Mouse (Mus musculus) forebrain, embryonic 11.5 days (tissue): ENCODE results near the gene Zfp423. TPM values are rescaled to one million over a fixed set of nuclear protein-coding genes. Genes with fewer than 3 reads are reported as not detected.

Source experiments
- ATAC-seq: fragments of 200-750 bp; cut with Nextera tagmentation; replicated peaks from 2 replicates; pipeline ENCODE4 v1.8.0; 2017; ENCODE audit warnings: moderate TSS enrichment; ENCODE audit not compliant: low FRiP score
- DNase-seq: peaks from one replicate; pipeline ENCODE4 v3.0.0-alpha.2; 2017; ENCODE audit warnings: low spot score
- H3K27ac ChIP-seq: fragments of 300-500 bp; sonication (generic); 2 replicates; pipeline ENCODE4 v1.5.1; 2014; ENCODE audit warnings: low read depth, low read length
- H3K27me3 ChIP-seq: fragments of 300-500 bp; sonication (generic); 2 replicates; pipeline ENCODE4 v1.6.1; 2014; ENCODE audit warnings: mild to moderate bottlenecking, low read length, mixed read lengths; ENCODE audit not compliant: control insufficient read depth, insufficient read depth
- H3K36me3 ChIP-seq: fragments of 300-500 bp; sonication (generic); 2 replicates; pipeline ENCODE4 v1.6.1; 2014; ENCODE audit warnings: mild to moderate bottlenecking, low read length, moderate library complexity, mixed read lengths; ENCODE audit not compliant: control insufficient read depth, insufficient read depth
- H3K4me1 ChIP-seq: fragments of 300-500 bp; sonication (generic); replicated peaks from 2 replicates; pipeline ENCODE4 v1.6.1; 2014; ENCODE audit warnings: low read length, mixed read lengths; ENCODE audit not compliant: control insufficient read depth, insufficient read depth
- H3K4me2 ChIP-seq: fragments of 300-500 bp; sonication (generic); 2 replicates; pipeline ENCODE4 v1.6.1; 2014; ENCODE audit warnings: low read depth, mild to moderate bottlenecking, low read length, moderate library complexity, mixed read lengths; ENCODE audit not compliant: severe bottlenecking
- H3K4me3 ChIP-seq: fragments of 300-500 bp; sonication (generic); 2 replicates; pipeline ENCODE4 v1.5.1; 2014; ENCODE audit warnings: low read depth, low read length
- H3K9ac ChIP-seq: fragments of 300-500 bp; sonication (generic); 2 replicates; pipeline ENCODE4 v1.6.1; 2014; ENCODE audit warnings: low read length
- H3K9me3 ChIP-seq: fragments of 300-500 bp; sonication (generic); 2 replicates; pipeline ENCODE4 v1.6.1; 2016; ENCODE audit warnings: low read length, mixed read lengths; ENCODE audit not compliant: control insufficient read depth
- WGBS: fragments of 180-500 bp; shearing (Covaris S2); extraction: QIAGEN DNeasy Blood & Tissue Kit; methylation state at CpG from one replicate; pipeline ENCODE4 v1.1.7; 2014; 5-methylcytosine and 5-hydroxymethylcytosine counted together
- polyA plus RNA-seq: library from polyadenylated mRNA; unstranded; fragments of >200 nt; fragmentation: Nextera tagmentation; extraction: Ambion mirVana; gene quantifications from 2 replicates; pipeline ENCODE4 v1.2.1, GENCODE M21; 2014

Zfp423 gene
- polyA plus RNA-seq, 1 experiment from 2014 or later, result 44.8 TPM

- H3K9ac ChIP-seq, result no peak overlapping the region
- no peaks in the 10 kb centered on the region for H3K27me3 ChIP-seq
- no peak overlapping the region for H3K4me2 ChIP-seq
- no peak for DNase-seq
- no peaks in the 10 kb centered on the region; the same call in 1 of the 2 replicates for H3K4me1 ChIP-seq
- H3K9me3 ChIP-seq, result no peaks in the 10 kb centered on the region
- H3K27ac ChIP-seq, result no peak overlapping the region
- no peak for ATAC-seq
- no peaks in the 10 kb centered on the region for H3K36me3 ChIP-seq
- 89% methylated on average over 3 of the region's 3 CpGs for WGBS
- H3K4me3 ChIP-seq, result no peak overlapping the region
These were observed 194.1 kb downstream of the Zfp423 start for GRCm38 (mm10) chr8:87765276-87765675.

- Histone ChIP-seq H3K36me3 (no peaks in the 10 kb centered on the region), H3K4me1 (no peaks in the 10 kb centered on the region), H3K4me2 (no peak overlapping the region), H3K9ac (no peak overlapping the region), H3K9me3 (no peaks in the 10 kb centered on the region), H3K27me3 (no peaks in the 10 kb centered on the region), H3K4me3 (no peak overlapping the region), H3K27ac (no peak overlapping the region)
- 68% methylated on average over 8 of the region's 8 CpGs for WGBS
- DNase-seq (no peak), ATAC-seq (no peak)
These were observed 200.6 kb downstream of the Zfp423 start for GRCm38 (mm10) chr8:87758750-87759149.

DNA sequence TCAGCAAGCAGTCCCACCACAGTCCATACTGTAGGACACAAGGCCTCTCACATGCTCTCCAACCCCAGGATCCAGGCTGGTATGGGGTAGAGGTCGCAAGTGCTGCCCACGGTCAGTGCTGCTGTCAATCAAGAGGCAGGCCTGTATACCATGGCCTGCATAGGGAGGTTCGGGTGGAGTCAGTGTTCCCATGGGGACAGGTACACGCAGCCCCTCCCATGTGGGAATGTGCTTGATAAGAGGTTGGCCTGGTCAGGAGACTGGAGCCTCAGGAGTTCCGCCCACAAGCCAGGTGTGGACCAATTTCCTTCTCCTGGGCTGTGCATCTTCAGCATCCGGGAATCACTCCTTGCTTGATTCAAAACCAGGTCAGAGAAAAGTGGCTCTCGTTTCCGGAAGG lies 204.5 kb downstream of the Zfp423 start:
- Histone ChIP-seq H3K4me3 (no peak overlapping the region), H3K27ac (no peak overlapping the region), H3K9me3 (no peaks in the 10 kb centered on the region), H3K36me3 (no peaks in the 10 kb centered on the region), H3K9ac (no peak overlapping the region), H3K4me1 (0 out of 2 replicates have a peak, but pooled peaks cover 2% of the 10 kb centered on the region), H3K27me3 (no peaks in the 10 kb centered on the region), H3K4me2 (no peak overlapping the region)
- ATAC-seq (no peak), DNase-seq (no peak)
- WGBS, result 90% methylated on average over 8 of the region's 8 CpGs

DNA sequence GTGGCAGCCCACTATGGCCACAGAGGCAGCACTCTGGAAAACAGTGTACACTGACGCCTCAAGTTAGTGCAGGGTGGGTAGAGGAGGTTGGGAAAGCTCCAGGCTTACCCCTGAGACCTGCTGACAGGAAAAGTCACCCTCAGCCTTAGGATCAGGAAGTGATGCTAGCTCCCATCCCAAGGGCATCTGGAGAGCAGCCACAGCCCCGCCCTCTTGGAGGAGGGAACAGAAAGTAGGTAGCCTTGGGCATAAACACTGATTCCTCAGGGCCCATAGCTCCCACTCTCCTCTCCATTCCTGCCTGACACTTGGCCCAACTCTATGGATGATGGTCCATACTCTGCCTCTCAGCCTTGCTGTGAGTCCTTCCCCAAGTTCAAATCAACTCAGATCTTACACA lies 205.8 kb downstream of the Zfp423 start:
- DNase-seq (no peak), ATAC-seq (no peak)
- Histone ChIP-seq H3K4me2 (no peak overlapping the region), H3K4me3 (no peak overlapping the region), H3K27ac (no peak overlapping the region), H3K9ac (no peak overlapping the region), H3K27me3 (no peaks in the 10 kb centered on the region), H3K36me3 (no peaks in the 10 kb centered on the region), H3K4me1 (0 out of 2 replicates have a peak, but pooled peaks cover 2% of the 10 kb centered on the region), H3K9me3 (no peaks in the 10 kb centered on the region)
- WGBS, result 85% methylated on average over 2 of the region's 2 CpGs

- Histone ChIP-seq H3K4me1 (0 out of 2 replicates have a peak, but pooled peaks cover 2% of the 10 kb centered on the region), H3K9me3 (no peaks in the 10 kb centered on the region), H3K9ac (no peak overlapping the region), H3K27me3 (no peaks in the 10 kb centered on the region), H3K4me2 (no peak overlapping the region), H3K36me3 (no peaks in the 10 kb centered on the region), H3K4me3 (no peak overlapping the region), H3K27ac (no peak overlapping the region)
- 70% methylated on average over 8 of the region's 8 CpGs for WGBS
- no peak for ATAC-seq
- DNase-seq, result no peak
These were observed 206.2 kb downstream of the Zfp423 start for GRCm38 (mm10) chr8:87753148-87753547.

DNA sequence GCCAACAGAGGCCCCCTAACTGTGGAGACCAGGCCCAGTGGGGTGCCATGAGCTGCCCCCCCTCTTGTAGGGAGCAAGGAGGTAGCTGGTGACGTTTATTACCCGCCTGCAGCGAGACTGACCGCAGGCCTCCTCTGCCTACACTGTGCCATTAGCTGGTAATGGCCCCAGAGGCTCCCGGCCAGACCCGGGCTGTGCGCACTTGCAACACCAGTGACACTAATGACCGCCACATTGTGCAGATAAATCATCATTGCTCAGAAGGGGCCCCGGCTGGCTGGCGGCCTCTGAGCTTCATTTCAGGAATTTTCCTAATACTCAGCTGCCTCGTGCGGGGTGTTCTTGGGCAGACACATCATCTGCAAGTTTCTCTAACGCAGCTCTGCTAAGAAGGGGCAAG lies 206.7 kb downstream of the Zfp423 start:
- H3K9ac ChIP-seq, result no peak overlapping the region
- ATAC-seq (no peak), DNase-seq (no peak)
- H3K27ac ChIP-seq, result no peak overlapping the region
- no peak overlapping the region for H3K4me2 ChIP-seq
- no peaks in the 10 kb centered on the region for H3K9me3 ChIP-seq
- peaks cover 3% of the 10 kb centered on the region for H3K4me1 ChIP-seq
- no peaks in the 10 kb centered on the region for H3K36me3 ChIP-seq
- 85% methylated on average over 13 of the region's 13 CpGs for WGBS
- H3K27me3 ChIP-seq, result no peaks in the 10 kb centered on the region
- H3K4me3 ChIP-seq, result no peak overlapping the region

DNA sequence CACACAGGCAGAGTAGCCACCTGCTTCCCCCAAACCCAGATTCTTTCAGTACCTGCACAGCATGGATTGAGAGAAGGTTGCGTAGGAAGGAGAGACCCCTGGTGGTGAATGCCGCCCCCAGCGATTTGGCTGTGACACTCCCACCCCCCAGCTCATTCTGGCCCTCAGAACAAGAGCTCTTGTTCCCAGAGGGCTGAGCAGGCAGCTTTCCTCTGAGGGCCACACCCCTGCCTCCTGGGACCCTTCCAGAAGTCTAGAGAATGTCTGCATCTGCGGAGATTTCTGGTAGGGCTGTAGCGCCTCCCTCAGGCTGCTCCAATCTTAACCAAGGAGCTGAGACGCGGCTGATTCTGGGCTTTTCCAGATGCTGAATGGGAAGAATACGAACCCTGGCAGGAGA lies 211.8 kb downstream of the Zfp423 start:
- H3K9me3 ChIP-seq, result no peaks in the 10 kb centered on the region
- H3K9ac ChIP-seq, result peak overlapping the region; percentile 44; the same call in 1 of the 2 replicates
- H3K36me3 ChIP-seq, result no peaks in the 10 kb centered on the region
- DNase-seq (peak; percentile 76), ATAC-seq (peak; percentile 43)
- H3K4me3 ChIP-seq, result no peak overlapping the region
- no peak overlapping the region for H3K4me2 ChIP-seq
- peaks cover 27% of the 10 kb centered on the region for H3K4me1 ChIP-seq
- WGBS, result 11% methylated on average over 8 of the region's 8 CpGs
- no peaks in the 10 kb centered on the region for H3K27me3 ChIP-seq
- H3K27ac ChIP-seq, result peak overlapping the region; percentile 77

DNA sequence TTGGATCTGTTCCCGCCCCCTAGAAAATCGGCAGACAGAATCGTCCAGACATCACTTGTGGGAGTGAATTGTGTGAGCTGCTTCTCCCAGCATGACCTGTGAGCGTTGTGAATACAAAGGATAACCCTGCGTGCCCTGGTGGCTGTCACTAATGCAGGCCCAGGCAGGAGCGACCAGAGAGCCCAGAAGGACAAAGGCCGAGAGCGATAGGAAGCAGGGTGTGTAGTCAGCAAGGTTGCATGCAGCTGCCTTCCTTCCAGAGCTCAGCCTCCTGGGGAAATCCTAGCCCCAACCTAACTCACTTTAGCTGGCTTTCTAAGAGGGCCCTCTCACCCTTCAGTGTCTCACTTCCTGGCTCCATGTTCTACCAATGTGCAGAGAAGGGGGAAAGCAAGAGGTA lies 212.3 kb downstream of the Zfp423 start:
- no peak overlapping the region for H3K4me3 ChIP-seq
- H3K27ac ChIP-seq, result peak overlapping the region; percentile 77
- H3K4me1 ChIP-seq, result peaks cover 27% of the 10 kb centered on the region
- H3K4me2 ChIP-seq, result 0 out of 2 replicates have a peak overlapping the region, but pooled peaks have one; percentile 21
- no peaks in the 10 kb centered on the region for H3K36me3 ChIP-seq
- H3K27me3 ChIP-seq, result no peaks in the 10 kb centered on the region
- WGBS, result 12% methylated on average over 8 of the region's 8 CpGs
- H3K9ac ChIP-seq, result peak overlapping the region; percentile 44; the same call in 1 of the 2 replicates
- no peaks in the 10 kb centered on the region for H3K9me3 ChIP-seq
- DNase-seq, result peak; percentile 63
- peak; percentile 16; the same call in 1 of the 2 replicates for ATAC-seq

DNA sequence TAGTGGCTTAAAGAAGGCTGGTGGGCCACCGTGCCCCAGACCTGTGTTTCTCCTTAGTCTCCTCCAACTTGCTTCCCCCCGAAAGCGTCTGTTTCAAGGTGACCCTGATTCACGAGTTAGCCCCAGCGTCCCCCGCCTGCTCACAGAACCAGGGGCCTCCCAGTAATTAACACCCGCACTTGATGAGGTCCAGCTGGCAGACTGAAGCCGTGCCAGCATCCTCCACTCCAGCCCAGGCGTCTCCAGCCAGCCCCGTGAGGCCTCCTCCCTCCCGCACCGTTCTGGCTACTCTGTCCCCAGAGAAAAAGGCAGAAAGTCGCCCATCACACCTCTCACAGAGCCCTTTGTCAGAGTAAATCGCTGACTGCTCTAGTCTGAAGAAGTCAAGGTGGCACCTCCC lies 213.3 kb downstream of the Zfp423 start:
- DNase-seq, result peak; percentile 63

More for the DNA sequence above, 213.3 kb downstream of the Zfp423 start:
- peaks cover 29% of the 10 kb centered on the region for H3K4me1 ChIP-seq
- no peak for ATAC-seq
- no peak overlapping the region for H3K4me3 ChIP-seq
- H3K9me3 ChIP-seq, result no peaks in the 10 kb centered on the region
- H3K9ac ChIP-seq, result no peak overlapping the region
- no peaks in the 10 kb centered on the region for H3K36me3 ChIP-seq
- WGBS, result 57% methylated on average over 14 of the region's 14 CpGs
- peak overlapping the region; percentile 48 for H3K27ac ChIP-seq
- no peaks in the 10 kb centered on the region for H3K27me3 ChIP-seq
- H3K4me2 ChIP-seq, result no peak overlapping the region
